Mouse (Mus musculus) cerebellum, postnatal 14 days (tissue): ENCODE results near the gene Gprasp1.
A peak's percentile ranks its signal among the peaks of the same experiment; 100 is the strongest.

Experiments
- DNase-seq, 2 experiments: peaks; one replicate each; pipeline ENCODE4 v3.0.0; 2021; ENCODE audit warnings: mixed read lengths in 2 of 2

Gene Gprasp1

DNA sequence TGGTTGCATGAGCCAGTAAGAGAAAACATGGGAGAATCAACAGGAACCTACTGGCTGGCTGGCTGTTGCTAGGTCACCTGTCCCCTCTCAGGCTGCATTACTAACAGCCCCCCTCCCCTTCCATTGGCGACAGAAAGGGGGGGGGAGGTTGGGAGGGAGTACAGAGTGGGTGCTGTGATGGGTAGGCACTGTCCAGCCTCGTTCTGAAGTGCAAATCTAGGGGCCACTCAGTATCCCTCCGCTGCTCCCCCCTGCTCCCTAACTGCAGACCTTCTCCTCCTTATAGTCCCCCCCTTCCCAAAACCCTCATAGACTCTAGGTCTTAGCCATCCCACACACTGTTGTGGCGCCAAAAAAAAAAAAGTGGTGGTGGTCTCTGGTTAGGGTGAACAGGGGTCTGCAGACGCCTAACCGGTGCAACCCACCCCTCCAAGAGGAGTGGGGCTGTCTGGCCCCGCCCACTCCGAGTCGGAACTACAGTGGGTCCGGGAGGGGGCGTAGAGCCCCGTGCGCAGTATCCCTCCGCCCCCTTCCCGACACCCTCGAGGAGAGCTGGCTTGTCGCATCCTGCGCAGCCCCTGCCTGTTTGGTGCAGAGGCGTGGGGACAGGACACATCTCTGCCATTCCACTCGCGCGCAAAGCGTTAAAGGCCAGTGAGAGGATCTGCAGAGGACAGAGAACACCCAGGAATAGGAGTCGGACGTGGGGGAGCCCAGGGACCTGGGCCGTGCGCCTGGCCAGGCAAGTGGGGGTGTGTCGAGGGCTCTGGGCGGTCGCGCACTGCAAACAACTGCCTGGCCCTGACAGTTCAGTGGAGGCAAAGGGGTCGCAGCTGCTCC lies 96.2 kb downstream of the Gprasp1 start, which contains the start of gene Gprasp2:
Gprasp2 (plus strand) TSS at position 514 of the 840 bp plus-strand sequence.
- peak; percentile 69 to 72 for DNase-seq

GRCm38 (mm10) chrX:135839397-135840391 lies 97.2 kb downstream of the Gprasp1 start:
- DNase-seq = peak; percentile 68
